Mouse (Mus musculus) intestine, postnatal 0 days (tissue): ENCODE measurements around the gene Kif21b. TPM values are rescaled to one million over a fixed set of nuclear protein-coding genes. Genes with fewer than 3 reads are reported as not detected.
A peak's percentile ranks its signal among the peaks of the same experiment; 100 is the strongest.

Experiments used
- ATAC-seq: fragments of 200-750 bp; cut with Nextera tagmentation; 2 replicates; pipeline ENCODE4 v1.8.0; 2017; ENCODE audit warnings: mild to moderate bottlenecking, moderate TSS enrichment, moderate library complexity
- H3K27ac ChIP-seq: fragments of 300-500 bp; sonication (generic); 2 replicates; pipeline ENCODE4 v1.5.1; 2014; ENCODE audit warnings: mild to moderate bottlenecking, low read depth, low read length, moderate library complexity
- H3K27me3 ChIP-seq: fragments of 300-500 bp; sonication (generic); replicated peaks from 2 replicates; pipeline ENCODE4 v1.6.1; 2014; ENCODE audit warnings: low read length, mixed read lengths; ENCODE audit not compliant: control insufficient read depth, insufficient read depth
- H3K36me3 ChIP-seq: fragments of 300-500 bp; sonication (generic); 2 replicates; pipeline ENCODE4 v1.6.1; 2014; ENCODE audit warnings: mild to moderate bottlenecking, moderate library complexity; ENCODE audit not compliant: control insufficient read depth, insufficient read depth
- H3K4me1 ChIP-seq: fragments of 300-500 bp; sonication (generic); replicated peaks from 2 replicates; pipeline ENCODE4 v1.6.1; 2014; ENCODE audit warnings: antibody characterized with exemption, low read length, mixed read lengths; ENCODE audit not compliant: control insufficient read depth, insufficient read depth
- H3K4me2 ChIP-seq: fragments of 300-500 bp; sonication (generic); replicated peaks from 2 replicates; pipeline ENCODE4 v1.6.1; 2014; ENCODE audit warnings: low read depth, mild to moderate bottlenecking, moderate library complexity
- H3K4me3 ChIP-seq: fragments of 300-500 bp; sonication (generic); 2 replicates; pipeline ENCODE4 v1.5.1; 2014; ENCODE audit warnings: low read depth, low read length
- H3K9ac ChIP-seq: fragments of 300-500 bp; sonication (generic); 2 replicates; pipeline ENCODE4 v1.6.1; 2014; ENCODE audit warnings: mild to moderate bottlenecking, low read depth, low read length
- H3K9me3 ChIP-seq: fragments of 300-500 bp; sonication (generic); 2 replicates; pipeline ENCODE4 v1.6.1; 2016; ENCODE audit warnings: mixed run types; ENCODE audit not compliant: control insufficient read depth
- CTCF ChIP-seq: sonication (generic); IDR thresholded peaks from 2 replicates; pipeline ENCODE4 v1.5.1; 2016; ENCODE audit warnings: low read depth, mild to moderate bottlenecking, control low read depth, antibody characterized with exemption, moderate library complexity
- WGBS: fragments of 180-500 bp; shearing (Covaris S2); extraction: QIAGEN DNeasy Blood & Tissue Kit; methylation state at CpG from one replicate; pipeline ENCODE4 v1.1.7; 2014; 5-methylcytosine and 5-hydroxymethylcytosine counted together
- polyA plus RNA-seq: library from polyadenylated mRNA; unstranded; fragments of >200 nt; fragmentation: Nextera tagmentation; extraction: Ambion mirVana; gene quantifications from 2 replicates; pipeline ENCODE4 v1.2.1, GENCODE M21; 2015

Kif21b gene
- 5.5 and 6.4 TPM in 2 replicates for polyA plus RNA-seq

DNA sequence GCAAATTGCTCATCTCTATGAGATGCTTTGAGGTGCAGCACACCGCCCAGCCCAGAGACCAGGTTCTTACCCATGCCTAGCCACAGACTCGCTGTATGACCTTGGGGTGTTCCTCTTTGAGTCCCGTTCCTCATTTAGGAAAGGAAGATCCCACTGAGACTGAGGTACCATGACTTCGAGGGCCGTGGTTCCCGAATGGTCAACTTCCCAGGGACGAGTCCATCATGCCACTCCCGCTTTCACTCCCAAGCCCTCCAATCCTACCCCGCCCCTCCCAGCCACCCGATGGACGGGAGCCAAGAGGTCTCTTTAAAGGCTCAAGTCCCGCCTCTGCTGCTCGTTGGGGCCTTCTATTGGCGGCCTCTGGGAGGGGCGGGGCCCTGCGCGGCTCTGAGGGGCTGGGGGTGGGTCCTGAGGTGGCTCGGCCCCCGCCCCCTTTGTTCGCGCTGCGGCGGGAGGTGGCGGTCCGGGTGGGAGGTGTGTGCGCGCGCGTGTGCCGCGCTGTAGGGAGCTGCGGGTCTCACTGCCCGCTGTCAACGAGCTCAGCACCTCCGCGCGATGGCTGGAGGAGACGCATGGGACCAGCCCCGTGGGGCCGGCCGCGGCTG lies at the start of gene Kif21b:
Kif21b (plus strand) TSS at position 439 of the 608 bp plus-strand sequence.
- Histone ChIP-seq H3K9ac (peak within 1 kb of the TSS; percentile 81), H3K27ac (peak within 1 kb of the TSS; percentile 86), H3K4me1 (peaks cover 34% of the 10 kb centered on the region), H3K27me3 (no peaks in the 10 kb centered on the region), H3K9me3 (no peaks in the 10 kb centered on the region), H3K4me2 (peak within 1 kb of the TSS; percentile 97), H3K4me3 (peak within 1 kb of the TSS; percentile 79), H3K36me3 (no peaks in the 10 kb centered on the region)
- 2% methylated on average over 39 of the region's 42 CpGs for WGBS
- no peak for TF ChIP-seq CTCF
- peak; percentile 59 for ATAC-seq

DNA sequence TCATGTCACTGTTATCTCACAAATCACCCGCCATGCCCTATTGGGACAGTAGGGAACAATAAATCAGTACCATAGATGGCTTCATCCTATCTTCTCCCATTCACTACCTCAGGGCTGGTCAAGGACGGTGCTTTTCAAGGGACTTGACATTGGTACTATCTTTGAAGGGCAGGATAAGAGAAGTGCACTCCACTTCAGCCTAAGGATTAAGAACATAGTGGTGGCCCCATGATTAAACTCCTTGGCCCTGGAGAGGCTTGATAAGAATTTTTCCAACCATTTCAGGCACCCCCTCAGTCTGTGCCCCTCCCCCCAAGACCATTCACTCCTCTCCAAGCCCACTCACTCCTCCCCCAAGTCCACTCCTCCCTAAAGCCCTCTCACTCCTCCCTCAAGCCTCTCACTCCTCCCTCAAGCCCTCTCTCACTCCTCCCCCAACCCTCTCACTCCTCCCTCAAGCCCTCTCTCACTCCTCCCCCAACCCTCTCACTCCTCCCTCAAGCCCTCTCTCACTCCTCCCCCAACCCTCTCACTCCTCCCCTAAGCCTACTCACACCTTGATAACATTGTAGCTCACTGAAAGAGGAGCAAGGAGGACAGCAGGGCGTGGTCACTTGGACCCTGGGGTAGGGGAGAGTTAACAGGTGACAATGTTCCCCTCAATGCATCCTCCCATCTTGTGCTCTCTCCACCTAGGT lies 45.1 kb upstream of the Kif21b start:
- no peaks in the 10 kb centered on the region for H3K36me3 ChIP-seq
- H3K27me3 ChIP-seq, result no peaks in the 10 kb centered on the region
- no peak overlapping the region for H3K4me3 ChIP-seq
- H3K9me3 ChIP-seq, result no peaks in the 10 kb centered on the region
- H3K27ac ChIP-seq, result no peak overlapping the region
- no peak for ATAC-seq
- 60% methylated on average over 3 of the region's 3 CpGs for WGBS
- H3K4me1 ChIP-seq, result no peaks in the 10 kb centered on the region
- H3K9ac ChIP-seq, result no peak overlapping the region
- no peak overlapping the region for H3K4me2 ChIP-seq
- no peak for TF ChIP-seq CTCF

DNA sequence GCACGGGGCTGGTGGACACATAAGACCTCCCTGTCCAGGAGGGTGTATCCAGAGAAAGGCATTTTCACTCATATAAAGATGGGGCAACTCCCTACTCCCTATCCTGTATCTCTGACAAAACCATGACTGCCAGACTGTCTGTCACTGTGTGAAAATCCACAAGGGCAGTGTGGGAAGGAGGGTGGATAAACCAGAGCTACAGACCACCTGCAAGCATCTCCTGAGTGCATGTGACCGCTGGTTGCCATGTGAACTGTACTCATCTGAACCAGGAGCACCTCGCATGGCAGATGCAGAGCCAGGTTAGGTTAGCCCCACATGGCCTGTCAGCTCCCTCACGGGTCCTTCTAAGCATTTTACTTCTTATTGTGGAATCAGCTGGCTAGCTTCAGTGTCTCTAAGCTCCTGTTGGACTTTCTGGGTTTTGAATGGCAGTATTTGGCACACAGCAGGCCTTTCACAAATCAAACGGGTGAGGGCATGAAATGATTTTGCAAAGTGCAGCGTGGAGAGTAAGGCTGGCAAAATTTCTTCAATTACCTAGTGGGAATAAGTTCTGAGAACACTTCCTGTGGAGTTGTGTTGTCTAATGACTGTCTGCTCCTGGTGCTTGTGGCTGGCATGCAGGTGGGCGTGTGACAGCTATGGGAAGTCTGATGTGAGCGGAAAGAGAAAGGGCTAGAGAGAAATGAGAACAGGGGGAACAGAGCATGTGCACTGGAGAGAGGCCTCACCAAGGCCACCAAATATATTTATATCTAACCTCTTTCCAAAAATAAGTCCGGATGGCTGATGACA lies 41.6 kb upstream of the Kif21b start:
- Histone ChIP-seq H3K36me3 (no peaks in the 10 kb centered on the region), H3K27me3 (no peaks in the 10 kb centered on the region), H3K9ac (no peak overlapping the region), H3K4me2 (no peak overlapping the region), H3K27ac (no peak overlapping the region), H3K4me1 (no peaks in the 10 kb centered on the region), H3K9me3 (no peaks in the 10 kb centered on the region), H3K4me3 (no peak overlapping the region)
- no peak for ATAC-seq
- TF ChIP-seq CTCF, result no peak
- WGBS, result 77% methylated on average over 9 of the region's 9 CpGs

DNA sequence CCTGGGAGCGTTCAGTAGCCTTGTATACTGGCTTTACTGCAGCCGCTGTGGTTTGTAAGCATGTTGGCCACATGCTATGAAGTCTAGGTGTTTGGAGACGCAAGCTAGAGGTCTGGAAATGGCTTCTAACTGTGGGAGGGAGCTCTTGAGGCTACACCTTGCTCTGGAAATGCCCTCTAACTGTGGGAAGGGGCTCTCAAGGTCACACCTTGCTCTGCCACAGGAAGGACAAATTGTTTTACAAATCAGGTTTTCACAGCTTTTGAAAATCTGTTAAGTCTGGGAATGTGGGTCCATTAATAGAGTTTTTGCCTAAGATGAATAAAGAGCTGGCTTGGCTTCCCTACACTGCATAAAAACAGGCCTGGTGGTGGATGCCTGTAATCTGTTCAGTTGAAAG lies 37.5 kb upstream of the Kif21b start:
- ATAC-seq, result no peak
- 69% methylated on average over 3 of the region's 3 CpGs for WGBS
- no peak for TF ChIP-seq CTCF
- Histone ChIP-seq H3K9ac (no peak overlapping the region), H3K27ac (no peak overlapping the region), H3K4me3 (no peak overlapping the region), H3K27me3 (no peaks in the 10 kb centered on the region), H3K36me3 (no peaks in the 10 kb centered on the region), H3K9me3 (no peaks in the 10 kb centered on the region), H3K4me2 (no peak overlapping the region), H3K4me1 (no peaks in the 10 kb centered on the region)

DNA sequence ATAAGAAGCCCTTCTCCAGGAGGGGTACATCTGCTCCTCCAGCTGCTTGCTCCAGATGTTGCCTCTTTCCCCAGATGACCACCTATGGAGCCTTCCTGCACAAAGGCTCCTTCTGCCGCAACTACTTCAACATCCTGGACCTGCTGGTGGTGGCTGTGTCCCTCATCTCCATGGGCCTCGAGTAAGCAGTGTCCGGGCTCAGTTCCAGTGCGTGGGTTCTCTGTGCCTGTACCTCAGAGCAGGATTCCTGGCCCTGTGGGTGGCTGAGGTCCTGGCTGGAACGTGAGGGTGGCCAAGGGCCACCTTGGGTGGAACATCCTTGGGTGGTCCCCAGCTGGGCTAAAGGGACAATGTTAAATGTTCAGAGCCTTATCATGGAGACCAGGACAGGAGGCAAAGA lies 36.4 kb upstream of the Kif21b start:
- no peaks in the 10 kb centered on the region for H3K27me3 ChIP-seq
- no peak overlapping the region for H3K4me2 ChIP-seq
- no peak overlapping the region for H3K4me3 ChIP-seq
- H3K9me3 ChIP-seq, result no peaks in the 10 kb centered on the region
- no peak for ATAC-seq
- 73% methylated on average over 5 of the region's 5 CpGs for WGBS
- no peak overlapping the region for H3K27ac ChIP-seq
- no peak overlapping the region for H3K9ac ChIP-seq
- no peaks in the 10 kb centered on the region for H3K36me3 ChIP-seq
- no peak for TF ChIP-seq CTCF
- H3K4me1 ChIP-seq, result no peaks in the 10 kb centered on the region

DNA sequence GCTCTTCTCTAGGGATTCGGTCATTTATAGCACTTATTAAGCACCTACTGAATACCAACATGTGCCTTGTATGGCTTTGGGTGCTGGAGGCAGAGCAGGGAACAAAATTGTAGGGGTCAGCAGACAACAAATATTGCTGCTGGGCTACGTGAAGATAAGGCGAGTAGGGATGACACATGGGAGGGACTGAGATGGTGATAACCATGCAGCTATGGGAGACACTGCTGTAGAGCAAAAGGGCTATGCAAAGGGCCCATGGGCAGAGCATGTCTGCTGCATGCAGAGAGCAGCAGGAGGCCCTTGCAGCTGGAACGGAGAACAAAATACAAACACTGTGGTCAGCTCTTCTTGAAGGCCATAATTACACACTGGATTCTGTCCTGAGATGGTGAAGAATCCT lies 29.1 kb upstream of the Kif21b start:
- Histone ChIP-seq H3K4me1 (no peaks in the 10 kb centered on the region), H3K36me3 (no peaks in the 10 kb centered on the region), H3K27me3 (no peaks in the 10 kb centered on the region), H3K9me3 (no peaks in the 10 kb centered on the region), H3K4me2 (no peak overlapping the region), H3K9ac (no peak overlapping the region), H3K4me3 (no peak overlapping the region), H3K27ac (no peak overlapping the region)
- no peak for TF ChIP-seq CTCF
- WGBS, result 70% methylated on average over 4 of the region's 4 CpGs
- ATAC-seq, result no peak
